Mouse (Mus musculus): ENCODE data around the gene 1700012B07Rik.

The 1700012B07Rik gene

DNA sequence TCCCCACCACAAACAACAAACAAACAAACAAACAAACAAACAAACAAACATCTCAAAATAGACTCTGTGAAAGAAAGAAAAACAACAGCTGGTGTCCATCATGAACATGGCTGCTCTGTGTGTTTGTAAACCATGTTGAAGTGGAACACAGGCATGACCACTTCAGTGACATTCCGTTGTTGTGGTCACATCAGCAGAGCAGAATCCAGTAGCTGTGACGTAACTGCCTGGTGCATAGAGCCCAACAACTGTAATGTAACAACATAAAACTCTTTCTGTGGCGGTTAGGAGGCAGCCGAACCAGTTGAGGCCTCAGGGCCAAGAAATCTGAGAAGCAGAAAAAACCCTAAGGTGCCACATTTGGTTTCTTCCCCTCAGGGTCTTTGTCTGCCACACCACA is 17.8 kb upstream of the 1700012B07Rik start:
- no peak for DNase-seq

GRCm38 (mm10) chr11:109844466-109844865 is 16.6 kb upstream of the 1700012B07Rik start:
- no peak for DNase-seq

DNA sequence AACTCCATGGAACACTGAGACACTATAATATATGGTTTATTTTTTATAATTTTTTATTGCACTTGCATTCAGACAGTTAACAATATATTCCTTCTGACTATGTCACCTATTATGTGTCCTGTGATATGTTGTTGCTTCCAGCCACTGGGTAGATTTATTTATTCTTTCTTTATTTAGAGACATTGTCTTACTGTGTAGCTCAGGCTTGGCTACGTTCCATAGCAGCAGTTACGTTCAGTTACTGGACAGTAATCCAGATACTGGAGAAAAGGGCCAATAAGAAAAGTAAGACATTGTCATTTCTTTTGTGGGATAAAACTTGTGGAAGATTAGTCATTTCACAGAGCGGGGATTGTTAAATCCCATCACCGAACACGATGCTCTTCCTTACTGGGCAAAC is 2.5 kb upstream of the 1700012B07Rik start:
- DNase-seq, result no peak

- DNase-seq, result no peak
These were observed 5.6 kb downstream of the 1700012B07Rik start for GRCm38 (mm10) chr11:109822280-109822679.

- no peak for DNase-seq
These were observed 10.4 kb downstream of the 1700012B07Rik start for GRCm38 (mm10) chr11:109817405-109817804.

DNA sequence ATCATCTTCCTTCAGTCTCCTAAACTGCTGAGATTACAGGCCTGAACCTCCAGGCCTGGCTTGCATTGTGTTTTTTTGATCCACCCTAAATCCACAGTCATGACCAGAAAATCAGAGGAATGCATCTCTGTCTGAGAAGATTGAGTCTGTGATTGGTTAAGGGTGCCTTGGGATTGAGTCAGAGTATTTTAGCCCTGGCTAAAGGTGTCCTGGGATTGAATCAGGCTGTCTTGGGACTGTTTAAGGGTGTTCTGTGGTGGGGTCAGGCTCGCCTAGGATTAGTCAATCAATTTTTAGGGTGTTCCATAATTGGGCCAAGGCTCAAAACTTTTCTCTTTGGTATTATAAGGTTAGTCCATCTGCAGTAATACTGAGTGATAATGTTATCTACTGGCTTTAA is 10.9 kb downstream of the 1700012B07Rik start:
- DNase-seq, result no peak

DNA sequence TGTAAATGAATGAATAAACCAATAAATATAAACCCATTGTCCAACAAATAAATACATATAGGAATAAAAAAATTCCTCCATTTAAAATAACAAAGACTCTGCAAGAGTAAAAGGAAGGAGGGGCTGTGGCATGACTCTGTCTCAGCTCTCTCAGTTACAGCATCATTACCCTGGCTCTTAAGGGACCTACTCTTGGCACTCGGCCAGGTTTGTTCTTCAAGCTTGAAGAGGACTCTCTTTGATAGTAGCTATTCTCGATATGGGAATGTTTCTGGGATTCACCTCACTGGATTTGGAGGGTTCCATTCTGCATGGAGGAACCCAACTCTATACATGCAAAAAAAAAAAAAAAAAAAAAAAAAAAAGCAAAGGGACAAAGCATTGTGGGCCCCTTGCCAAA is 16.1 kb downstream of the 1700012B07Rik start:
- no peak for DNase-seq

DNA sequence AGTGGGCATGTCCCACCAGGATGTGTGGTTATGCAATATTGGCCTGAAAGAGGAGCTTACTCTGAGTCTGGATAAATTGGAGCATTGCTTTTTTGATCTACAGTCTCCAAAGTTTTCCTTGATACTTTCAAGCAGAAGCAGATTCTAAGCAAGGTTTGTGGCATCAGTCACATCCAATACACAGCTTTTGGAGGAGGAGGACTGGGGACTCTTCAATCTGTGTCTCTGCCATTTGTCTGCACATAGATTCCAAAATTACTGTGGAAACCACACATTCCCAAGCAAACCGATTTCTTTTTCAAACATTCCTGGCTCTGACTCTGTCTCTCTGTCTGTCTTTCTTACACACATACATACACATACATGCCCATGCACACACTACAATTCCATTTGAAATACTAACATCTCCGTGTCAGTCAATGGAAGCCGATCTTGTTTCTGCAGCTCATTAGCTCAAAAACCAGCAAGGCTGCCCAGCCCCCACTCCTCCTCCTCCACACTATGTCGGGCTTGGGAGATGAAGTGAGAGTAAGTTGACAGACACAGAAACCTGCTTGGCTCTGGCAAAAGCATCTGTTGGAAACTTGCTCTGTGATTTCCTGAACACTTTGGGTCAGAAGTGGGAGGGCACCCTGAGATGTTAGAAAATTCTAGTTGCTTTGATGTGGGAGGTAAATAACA is 18.5 kb downstream of the 1700012B07Rik start:
- DNase-seq, result no peak

DNA sequence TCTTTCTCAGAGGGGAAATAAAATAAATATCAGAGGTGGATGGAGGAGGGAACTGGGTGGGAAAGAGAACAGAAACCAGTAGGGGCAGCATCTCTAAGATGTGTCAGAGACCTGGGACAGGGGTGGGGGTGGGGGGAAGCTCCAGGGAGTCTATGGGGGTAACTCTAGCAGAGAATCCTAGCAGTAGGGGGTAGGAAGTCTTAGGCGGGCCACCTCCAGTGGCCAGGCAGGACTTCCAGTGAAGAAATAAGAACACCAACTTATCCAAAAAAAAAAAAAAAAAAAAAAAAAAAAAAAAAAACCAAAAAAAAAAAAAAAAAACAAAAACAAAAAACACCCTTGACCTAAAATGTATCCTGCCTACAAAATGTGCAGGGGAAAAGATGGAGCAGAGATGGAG is 26.3 kb downstream of the 1700012B07Rik start:
- no peak for DNase-seq

GRCm38 (mm10) chr11:109797531-109797930 is 30.3 kb downstream of the 1700012B07Rik start:
- DNase-seq, result no peak

DNA sequence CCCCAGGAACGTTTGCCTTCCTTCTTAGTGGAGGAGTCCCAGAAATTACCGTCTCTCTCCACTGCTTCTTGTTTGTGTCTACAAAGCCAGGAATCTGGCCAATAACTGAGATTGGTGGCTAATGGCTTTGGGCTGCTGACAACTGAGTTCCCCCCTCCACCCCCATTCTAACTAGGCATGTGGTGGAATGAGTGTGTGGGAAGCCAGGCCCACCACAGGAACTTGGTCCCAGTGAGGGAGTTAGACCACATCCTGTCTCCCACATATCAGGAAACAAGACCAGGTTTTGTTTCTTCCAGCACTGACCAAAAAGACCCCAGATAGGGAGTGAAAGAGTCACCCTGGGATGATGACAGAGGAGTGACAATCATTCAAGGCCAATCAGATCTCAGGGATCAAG is 32.3 kb downstream of the 1700012B07Rik start:
- DNase-seq, result no peak

DNA sequence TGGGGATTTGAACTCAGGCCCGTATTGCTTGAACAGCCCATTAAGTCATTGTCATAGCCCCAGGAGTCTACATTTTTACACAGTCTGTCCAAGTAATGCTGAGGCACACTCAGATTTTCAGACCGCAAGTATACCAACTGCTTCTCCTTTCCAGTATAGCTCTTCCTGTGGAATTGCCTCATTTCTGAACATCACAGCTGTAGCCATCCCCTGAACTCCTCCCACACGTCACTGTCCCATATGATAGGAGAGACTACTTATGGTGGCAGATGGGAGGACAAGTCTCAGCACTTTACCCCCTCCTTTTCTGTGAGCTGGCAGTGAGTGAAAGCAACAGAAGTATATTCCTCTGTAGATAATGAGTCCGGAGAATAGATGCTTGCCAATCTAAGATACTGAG is 34.3 kb downstream of the 1700012B07Rik start:
- no peak for DNase-seq

- no peak for DNase-seq
These were observed 35.3 kb downstream of the 1700012B07Rik start for GRCm38 (mm10) chr11:109792401-109792997.

DNA sequence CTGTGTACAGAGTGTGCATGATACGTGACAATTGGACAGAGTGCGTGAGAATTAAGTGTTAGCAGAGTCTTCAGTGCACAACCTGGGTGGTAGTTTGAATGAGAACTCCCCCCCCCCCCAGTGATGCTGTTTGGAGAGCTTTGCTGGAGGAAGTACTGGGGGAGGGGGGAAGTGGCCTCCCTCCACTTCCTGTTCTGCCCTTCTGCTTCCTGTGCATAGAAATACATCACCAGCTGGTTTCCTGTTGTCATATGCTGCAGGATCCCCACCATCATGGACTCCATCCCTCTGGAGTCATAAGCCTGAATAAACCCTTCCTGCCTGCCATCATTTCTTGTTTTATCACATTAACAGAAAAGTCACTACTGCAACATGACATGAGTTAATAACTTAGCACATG is 35.9 kb downstream of the 1700012B07Rik start:
- no peak for DNase-seq

GRCm38 (mm10) chr11:109790221-109790620 is 37.6 kb downstream of the 1700012B07Rik start:
- no peak for DNase-seq

DNA sequence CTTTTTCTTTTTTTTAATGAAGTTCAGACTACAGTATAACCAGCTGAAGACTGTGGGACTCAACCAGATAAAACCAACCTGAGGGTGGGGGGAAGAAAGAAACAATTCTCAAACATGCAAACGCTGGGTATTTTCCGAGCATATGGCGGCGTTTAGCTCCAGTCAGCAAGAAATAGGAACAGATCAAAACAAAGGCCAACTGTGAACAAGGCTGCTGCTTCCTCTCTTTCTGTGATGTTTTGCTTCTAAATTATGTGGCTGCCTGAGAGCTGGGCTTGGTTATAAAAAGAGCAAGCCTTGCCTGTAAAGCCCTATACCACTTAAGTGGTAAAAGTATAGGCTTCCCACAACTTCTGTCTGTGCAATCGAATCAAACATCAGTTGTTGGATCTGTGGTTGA is 42.5 kb downstream of the 1700012B07Rik start:
- no peak for DNase-seq

GRCm38 (mm10) chr11:109771381-109771780 is 56.5 kb downstream of the 1700012B07Rik start:
- no peak for DNase-seq

DNA sequence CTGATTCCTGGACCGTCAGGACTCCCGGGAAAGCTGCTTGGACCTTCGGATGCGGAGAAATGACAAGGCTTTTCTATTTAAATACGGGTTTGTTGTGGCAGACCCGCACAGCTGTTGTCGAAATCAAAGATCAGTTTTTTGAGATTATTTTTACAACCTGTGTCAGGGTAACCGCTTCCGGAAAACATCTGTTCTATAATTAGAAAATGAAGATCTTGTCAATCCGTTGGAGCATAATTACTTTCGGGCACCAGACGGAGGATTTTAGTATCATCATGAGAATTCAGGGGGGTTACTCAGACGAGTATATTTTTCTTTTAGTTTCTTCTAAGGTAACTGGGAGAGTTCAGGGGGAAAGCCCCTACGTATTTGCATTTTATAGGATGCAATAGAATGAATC is 57.7 kb downstream of the 1700012B07Rik start:
- DNase-seq, result no peak

DNA sequence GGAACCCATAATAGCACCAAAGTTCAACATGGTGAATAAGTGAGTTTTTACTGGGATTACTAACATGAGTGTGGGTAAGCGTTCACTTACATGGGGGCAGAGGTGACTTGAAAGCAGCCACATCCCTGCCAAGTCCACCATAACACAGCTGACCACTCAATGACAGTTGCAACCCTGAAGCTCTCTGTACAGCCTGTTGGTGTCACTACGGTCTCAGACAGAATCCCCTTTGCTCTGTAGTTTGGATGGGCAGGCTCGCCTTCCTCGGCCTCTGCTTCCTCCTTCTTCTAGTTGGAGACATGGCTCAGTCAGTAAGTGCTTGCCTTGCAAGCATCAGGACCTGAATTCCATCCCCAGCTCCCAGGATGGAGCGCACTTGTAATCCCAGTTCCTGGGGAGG is 58.8 kb downstream of the 1700012B07Rik start:
- no peak for DNase-seq

DNA sequence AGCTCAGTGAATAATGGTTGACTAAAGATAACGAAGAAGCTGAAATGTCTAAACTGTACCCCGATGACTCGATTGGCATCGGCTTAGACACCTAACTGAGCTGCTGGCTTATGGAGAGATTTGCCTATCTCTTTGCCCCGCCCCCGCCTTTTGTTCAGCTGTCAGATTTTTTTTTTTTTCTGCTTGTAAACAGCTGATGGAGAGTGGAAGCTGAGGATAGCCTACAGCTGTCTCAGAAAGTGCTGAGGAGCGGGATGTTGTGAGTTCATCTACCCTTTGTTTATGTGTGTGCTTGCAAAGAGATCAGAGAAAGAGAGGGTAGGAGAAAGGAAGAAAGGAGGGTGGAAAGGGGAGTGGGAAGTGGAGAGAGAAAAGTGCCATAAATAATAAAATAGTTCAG is 67.8 kb downstream of the 1700012B07Rik start:
- no peak for DNase-seq

DNA sequence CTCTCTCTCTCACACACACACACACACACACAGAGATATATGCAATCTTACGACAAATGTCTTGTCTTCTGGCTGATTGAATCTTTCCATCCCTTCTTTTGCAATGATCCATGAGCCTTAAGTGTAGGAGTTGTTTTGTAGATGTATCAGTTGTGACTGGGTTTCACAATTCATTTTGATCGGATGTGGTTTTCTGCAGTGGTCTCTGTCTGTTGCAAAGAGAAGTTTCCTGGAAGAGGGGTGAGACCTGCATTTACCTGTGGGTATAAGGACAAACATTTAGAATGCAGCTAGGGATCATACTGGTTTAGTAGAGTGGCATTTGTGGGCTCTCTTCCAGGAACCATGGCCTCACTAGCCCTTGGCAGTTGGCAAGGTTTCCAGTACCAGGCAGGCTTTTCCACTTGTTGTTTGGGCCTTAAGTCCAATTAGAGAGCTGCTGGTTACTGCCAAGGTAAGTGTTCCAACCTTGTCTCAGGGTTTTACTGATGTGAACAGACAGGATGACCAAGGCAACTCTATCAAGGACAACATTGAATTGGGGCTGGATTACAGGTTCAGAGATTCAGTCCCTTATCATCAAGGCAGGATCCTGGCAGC is 69.1 kb downstream of the 1700012B07Rik start:
- no peak for DNase-seq

DNA sequence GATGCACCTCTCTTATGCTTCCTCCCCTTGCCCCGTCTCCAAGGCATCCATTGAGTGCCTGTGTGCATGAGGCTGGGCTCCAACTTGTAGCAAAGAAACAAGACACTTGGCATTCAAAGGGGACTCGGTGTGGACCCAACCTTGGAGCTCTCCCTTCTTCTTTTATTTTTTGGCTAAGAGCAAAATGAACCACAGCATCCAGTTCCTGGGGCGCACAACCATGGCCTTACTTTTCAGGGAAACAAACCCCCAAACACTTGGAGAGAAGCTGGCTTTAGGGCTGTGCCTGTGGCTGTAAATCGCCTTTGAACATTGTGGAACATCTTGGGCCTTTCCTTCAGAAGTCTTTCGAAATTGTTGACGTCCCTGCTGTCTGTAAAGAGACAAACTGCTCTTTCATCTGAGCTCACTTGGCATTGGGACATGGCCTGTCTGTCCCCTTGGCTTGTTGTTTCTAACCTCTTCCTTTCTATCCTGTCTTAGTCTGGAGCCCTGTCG is 73.7 kb downstream of the 1700012B07Rik start:
- no peak for DNase-seq

- no peak for DNase-seq
These were observed 75.9 kb downstream of the 1700012B07Rik start for GRCm38 (mm10) chr11:109751636-109752603.
